Mouse (Mus musculus) hindbrain, embryonic 12.5 days (tissue): ENCODE measurements at regions not wholly inside any gene's neighbourhood (a gene's known extent, or its start where the extent isn't known, plus 50 kb on each side); places are given as distances from the start of the nearest gene placed in this dataset.

ENCODE experiments used
- ATAC-seq: fragments of 200-750 bp; cut with Nextera tagmentation; 2 replicates; pipeline ENCODE4 v1.8.0; 2017; ENCODE audit warnings: moderate TSS enrichment; ENCODE audit not compliant: low FRiP score
- H3K27ac ChIP-seq: fragments of 300-500 bp; sonication (generic); 2 replicates; pipeline ENCODE4 v1.5.1; 2016; ENCODE audit warnings: mild to moderate bottlenecking
- H3K27me3 ChIP-seq: fragments of 300-500 bp; sonication (generic); 2 replicates; pipeline ENCODE4 v1.6.1; 2016; ENCODE audit warnings: mild to moderate bottlenecking
- H3K36me3 ChIP-seq: fragments of 300-500 bp; sonication (generic); 2 replicates; pipeline ENCODE4 v1.6.1; 2016; ENCODE audit warnings: mild to moderate bottlenecking
- H3K4me1 ChIP-seq: fragments of 300-500 bp; sonication (generic); 2 replicates; pipeline ENCODE4 v1.6.1; 2016
- H3K4me2 ChIP-seq: fragments of 300-500 bp; sonication (generic); replicated peaks from 2 replicates; pipeline ENCODE4 v1.6.1; 2016; ENCODE audit warnings: mild to moderate bottlenecking
- H3K4me3 ChIP-seq: fragments of 300-500 bp; sonication (generic); 2 replicates; pipeline ENCODE4 v1.5.1; 2016; ENCODE audit warnings: mild to moderate bottlenecking
- H3K9ac ChIP-seq: fragments of 300-500 bp; sonication (generic); 2 replicates; pipeline ENCODE4 v1.6.1; 2016; ENCODE audit warnings: mild to moderate bottlenecking, moderate library complexity
- H3K9me3 ChIP-seq: fragments of 300-500 bp; sonication (generic); replicated peaks from 2 replicates; pipeline ENCODE4 v1.6.1; 2016; ENCODE audit warnings: mild to moderate bottlenecking
- WGBS: fragments of 180-500 bp; shearing (Covaris S2); methylation state at CpG from one replicate; pipeline ENCODE4 v1.1.7; 2016; 5-methylcytosine and 5-hydroxymethylcytosine counted together

DNA sequence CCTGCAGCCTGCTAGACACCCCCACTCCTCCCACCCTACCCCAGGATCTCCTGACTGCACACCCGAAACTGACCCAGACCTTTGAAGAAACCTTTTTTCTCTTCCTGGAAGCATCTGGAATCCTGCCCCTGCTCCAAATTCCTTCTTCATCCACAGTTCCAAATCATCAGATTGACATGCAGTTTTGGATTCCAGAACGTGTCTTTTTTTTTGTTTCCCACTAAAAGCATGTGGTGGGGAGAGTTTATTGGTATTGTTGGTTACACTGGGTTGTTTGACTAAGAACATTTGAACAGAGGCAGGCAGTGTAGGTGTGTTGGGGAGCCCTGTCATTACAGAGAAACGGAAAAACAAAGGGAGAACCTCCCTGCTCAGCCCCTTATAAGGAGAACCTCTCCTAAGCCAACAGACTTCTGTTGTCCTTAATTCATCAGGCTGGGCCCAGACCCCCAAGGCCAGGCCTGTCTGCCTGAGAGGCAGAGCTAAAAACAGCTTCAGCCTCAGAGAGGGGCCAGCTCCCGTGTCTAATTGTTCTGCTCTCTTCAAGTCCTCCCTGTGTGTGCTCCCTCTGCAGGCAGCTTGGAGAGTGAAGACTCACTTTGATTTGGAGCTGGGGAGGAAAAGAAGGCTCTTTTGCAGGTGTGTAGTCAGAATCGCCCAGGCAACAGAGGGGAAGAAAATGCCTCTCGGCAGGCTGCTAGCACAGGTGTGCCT is 187.3 kb upstream of the Cdh5 start:
- ATAC-seq = no peak
- H3K9me3 ChIP-seq = no peaks in the 10 kb centered on the region
- no peaks in the 10 kb centered on the region for H3K27me3 ChIP-seq
- no peaks in the 10 kb centered on the region for H3K36me3 ChIP-seq
- no peak overlapping the region for H3K27ac ChIP-seq
- WGBS = 47% methylated on average over 6 of the region's 6 CpGs
- no peaks in the 10 kb centered on the region for H3K4me1 ChIP-seq
- H3K9ac ChIP-seq = no peak overlapping the region
- H3K4me3 ChIP-seq = no peak overlapping the region
- no peak overlapping the region for H3K4me2 ChIP-seq

DNA sequence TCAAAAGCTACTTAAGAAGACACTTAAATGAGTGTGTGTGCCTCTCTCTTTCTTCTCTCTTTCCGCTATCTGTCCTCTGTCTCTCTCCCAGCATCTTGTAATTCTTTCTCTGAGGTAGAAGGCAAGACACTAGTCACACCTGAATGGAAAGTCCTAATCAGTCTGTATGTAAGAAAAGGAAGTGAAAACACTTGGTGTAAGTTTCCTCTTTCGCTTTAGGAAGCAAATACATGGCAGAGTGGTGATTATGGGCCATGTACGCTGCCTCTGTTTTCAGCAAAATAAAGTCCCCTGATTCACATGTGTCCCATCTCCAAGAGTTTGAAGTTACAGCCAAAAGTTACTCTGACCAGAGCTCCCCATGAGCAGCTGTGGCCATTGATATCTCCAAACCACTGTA is 182.1 kb upstream of the Cdh5 start:
- Histone ChIP-seq H3K9ac (no peak overlapping the region), H3K27ac (no peak overlapping the region), H3K9me3 (no peaks in the 10 kb centered on the region), H3K4me2 (no peak overlapping the region), H3K4me3 (no peak overlapping the region), H3K36me3 (no peaks in the 10 kb centered on the region), H3K27me3 (no peaks in the 10 kb centered on the region), H3K4me1 (no peaks in the 10 kb centered on the region)
- WGBS = 88% methylated on average over 3 of the region's 3 CpGs
- ATAC-seq = no peak

DNA sequence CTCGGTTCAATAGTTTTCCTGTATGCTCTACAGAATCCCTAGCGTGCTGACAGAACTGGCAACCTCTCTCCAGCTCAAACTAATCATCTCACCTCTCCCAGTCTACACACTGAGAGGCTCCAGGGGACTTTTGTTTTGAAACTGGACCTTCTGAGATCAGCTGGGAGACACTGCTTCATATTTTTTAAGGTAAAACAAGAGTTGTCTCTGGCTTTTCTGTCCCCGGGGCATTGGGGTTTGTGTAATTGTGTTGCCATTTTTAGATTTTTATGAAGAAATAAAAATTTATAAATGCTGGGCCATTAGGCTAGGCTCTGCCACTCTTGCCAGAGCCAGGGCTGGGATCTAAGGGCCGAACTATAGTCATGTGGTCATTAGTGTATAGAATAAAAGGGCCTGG is 179.8 kb upstream of the Cdh5 start:
- ATAC-seq = no peak
- H3K36me3 ChIP-seq = no peaks in the 10 kb centered on the region
- H3K9ac ChIP-seq = no peak overlapping the region
- H3K9me3 ChIP-seq = no peaks in the 10 kb centered on the region
- H3K27me3 ChIP-seq = no peaks in the 10 kb centered on the region
- H3K4me1 ChIP-seq = no peaks in the 10 kb centered on the region
- no peak overlapping the region for H3K4me3 ChIP-seq
- no peak overlapping the region for H3K27ac ChIP-seq
- 84% methylated on average over 4 of the region's 4 CpGs for WGBS
- H3K4me2 ChIP-seq = no peak overlapping the region

DNA sequence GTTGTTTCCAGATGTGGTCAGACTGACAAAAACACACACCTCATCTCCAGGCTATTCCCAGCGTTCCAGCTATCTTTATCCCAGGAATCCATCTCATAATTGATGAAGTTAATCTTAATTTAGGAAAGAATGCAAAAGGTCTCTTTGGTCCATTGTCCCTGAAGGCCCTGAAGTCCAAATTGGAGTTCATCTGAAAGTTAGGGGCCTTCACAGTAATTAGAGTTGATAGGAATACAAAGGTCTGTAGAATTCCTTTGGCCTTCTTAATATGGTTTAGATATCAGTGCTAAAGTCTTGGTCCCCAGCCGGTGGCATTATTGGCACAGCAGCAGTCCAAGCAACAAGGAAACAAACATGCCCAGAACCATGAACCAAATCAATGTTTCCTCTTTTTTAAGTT is 178.7 kb upstream of the Cdh5 start:
- 82% methylated on average over 2 of the region's 2 CpGs for WGBS
- no peaks in the 10 kb centered on the region for H3K36me3 ChIP-seq
- H3K27me3 ChIP-seq = no peaks in the 10 kb centered on the region
- no peak overlapping the region for H3K4me3 ChIP-seq
- H3K9ac ChIP-seq = no peak overlapping the region
- no peak overlapping the region for H3K4me2 ChIP-seq
- no peak for ATAC-seq
- no peaks in the 10 kb centered on the region for H3K9me3 ChIP-seq
- no peak overlapping the region for H3K27ac ChIP-seq
- no peaks in the 10 kb centered on the region for H3K4me1 ChIP-seq

DNA sequence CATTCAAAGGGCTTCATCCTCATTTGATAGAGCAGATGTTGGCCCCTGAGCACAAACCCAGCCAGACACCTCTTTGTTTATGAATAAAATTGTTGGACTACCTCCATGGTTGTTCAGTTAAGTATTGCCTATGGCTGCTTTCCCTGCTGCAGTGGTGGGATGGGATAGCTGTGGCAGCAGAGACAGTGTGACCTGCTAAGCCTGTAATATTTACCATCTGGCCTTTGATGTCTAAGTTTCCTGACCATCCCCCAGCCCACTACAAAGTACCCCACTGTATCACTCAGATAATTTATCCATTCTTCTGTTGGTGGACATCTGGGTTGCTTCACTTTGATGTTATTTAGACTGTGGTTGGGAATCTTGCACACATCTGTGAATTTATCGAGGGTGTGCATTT is 168.7 kb upstream of the Cdh5 start:
- Histone ChIP-seq H3K4me3 (no peak overlapping the region), H3K9me3 (no peaks in the 10 kb centered on the region), H3K27me3 (no peaks in the 10 kb centered on the region), H3K4me1 (no peaks in the 10 kb centered on the region), H3K27ac (no peak overlapping the region), H3K9ac (no peak overlapping the region), H3K4me2 (no peak overlapping the region), H3K36me3 (no peaks in the 10 kb centered on the region)
- ATAC-seq = no peak
- 72% methylated on average over 1 of the region's 1 CpGs for WGBS

DNA sequence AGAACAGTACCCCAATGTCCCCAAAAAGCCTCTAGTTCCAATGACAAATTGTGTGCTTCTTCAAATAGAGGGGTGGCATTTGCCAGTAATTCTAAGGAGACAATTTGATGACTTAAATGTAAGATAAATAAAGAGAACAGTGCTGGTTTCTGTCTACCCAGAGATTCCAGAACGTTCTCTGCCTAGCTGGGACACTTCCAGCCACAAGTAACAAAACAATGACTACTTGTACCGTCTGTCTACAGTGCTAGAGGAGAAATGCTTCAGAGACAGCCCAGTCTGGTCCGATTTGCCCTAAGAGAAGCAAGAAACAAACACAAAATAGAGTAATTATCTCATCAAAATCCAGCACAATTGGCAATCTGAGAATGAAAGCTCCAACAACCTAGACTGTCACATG is 164.9 kb upstream of the Cdh5 start:
- Histone ChIP-seq H3K4me3 (no peak overlapping the region), H3K9me3 (0 out of 2 replicates have a peak, but pooled peaks cover 4% of the 10 kb centered on the region), H3K4me1 (no peaks in the 10 kb centered on the region), H3K4me2 (no peak overlapping the region), H3K27me3 (no peaks in the 10 kb centered on the region), H3K36me3 (no peaks in the 10 kb centered on the region), H3K27ac (no peak overlapping the region), H3K9ac (no peak overlapping the region)
- 71% methylated on average over 3 of the region's 3 CpGs for WGBS
- no peak for ATAC-seq

DNA sequence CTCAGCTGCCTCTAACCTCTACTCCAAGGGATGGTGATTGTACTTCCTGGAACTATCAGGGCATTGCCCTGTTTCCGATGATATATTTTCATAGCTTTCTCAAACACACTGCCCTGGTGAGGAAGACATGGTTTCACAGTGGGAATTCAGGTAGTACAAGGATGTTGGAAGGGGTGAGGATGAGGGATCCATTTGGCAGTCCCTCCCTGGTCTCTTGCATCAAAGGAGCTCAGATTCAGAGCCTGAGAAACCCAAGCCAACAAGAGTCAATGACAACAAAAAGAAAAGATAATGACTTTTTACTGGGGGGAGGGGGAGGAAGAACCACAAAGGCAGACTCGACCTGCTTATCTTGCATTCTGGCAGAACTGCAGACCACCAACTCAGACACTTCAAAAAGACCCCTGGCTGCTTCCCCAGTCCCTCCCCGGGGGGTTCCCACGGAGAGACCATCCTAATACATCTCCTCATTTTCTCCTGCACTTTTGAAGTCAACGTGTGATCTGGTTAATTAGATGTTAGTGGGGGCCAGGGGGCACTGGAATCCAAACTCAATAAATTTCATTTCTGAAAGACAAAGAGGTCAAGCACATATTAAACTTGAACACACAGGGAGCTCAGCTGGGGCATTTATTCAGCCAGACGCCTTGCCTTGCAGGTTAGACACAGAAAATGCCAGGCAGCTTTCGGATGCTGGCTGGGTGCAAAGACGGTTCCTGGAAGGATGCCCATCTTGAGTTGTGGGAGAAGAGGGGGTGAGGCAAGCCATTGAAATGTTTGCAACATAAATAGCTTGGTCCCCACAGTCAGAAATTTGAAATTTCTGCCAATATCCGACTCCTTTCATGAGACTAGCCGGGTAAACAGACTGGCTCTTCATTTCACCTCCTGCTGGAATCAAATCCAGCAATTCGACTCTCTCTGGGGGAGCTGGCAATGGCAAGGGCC is 162.9 kb upstream of the Cdh5 start:
- Histone ChIP-seq H3K4me2 (no peak overlapping the region), H3K27ac (no peak overlapping the region), H3K4me3 (no peak overlapping the region), H3K9me3 (0 out of 2 replicates have a peak, but pooled peaks cover 4% of the 10 kb centered on the region), H3K9ac (no peak overlapping the region), H3K4me1 (no peaks in the 10 kb centered on the region), H3K36me3 (no peaks in the 10 kb centered on the region), H3K27me3 (no peaks in the 10 kb centered on the region)
- WGBS = 49% methylated on average over 11 of the region's 11 CpGs
- ATAC-seq = no peak

DNA sequence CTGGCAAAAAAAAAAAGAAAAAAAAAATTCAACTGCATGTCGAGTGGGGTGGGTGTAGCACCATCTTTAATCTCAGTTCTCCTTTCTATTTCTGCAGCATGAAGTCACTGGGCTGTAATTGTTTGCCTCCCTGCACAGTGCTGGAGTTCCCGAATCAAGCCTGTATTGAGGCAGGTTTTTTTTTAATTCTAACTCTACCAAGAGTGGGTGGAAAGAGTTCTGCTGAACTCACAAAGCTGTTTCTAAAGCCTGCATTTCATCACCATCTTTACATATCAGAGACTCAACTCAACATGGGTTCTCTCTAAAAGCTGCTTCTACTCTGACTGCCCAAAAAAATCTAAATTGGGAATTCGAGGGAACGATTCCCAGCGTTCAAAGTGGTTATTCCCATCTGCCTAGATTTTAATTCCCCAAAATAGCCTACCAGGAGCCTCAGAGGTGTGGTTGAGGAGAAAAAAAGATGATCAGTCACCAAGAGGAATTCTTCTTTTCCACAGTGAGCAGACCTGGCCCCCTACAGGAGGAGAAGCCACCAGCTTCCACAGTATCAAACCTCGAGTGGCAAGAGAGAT is 160.4 kb upstream of the Cdh5 start:
- H3K4me3 ChIP-seq = no peak overlapping the region
- no peak overlapping the region for H3K27ac ChIP-seq
- WGBS = 85% methylated on average over 6 of the region's 6 CpGs
- no peaks in the 10 kb centered on the region for H3K27me3 ChIP-seq
- no peaks in the 10 kb centered on the region for H3K36me3 ChIP-seq
- 0 out of 2 replicates have a peak, but pooled peaks cover 4% of the 10 kb centered on the region for H3K9me3 ChIP-seq
- ATAC-seq = no peak
- H3K4me2 ChIP-seq = no peak overlapping the region
- H3K9ac ChIP-seq = no peak overlapping the region
- H3K4me1 ChIP-seq = no peaks in the 10 kb centered on the region

DNA sequence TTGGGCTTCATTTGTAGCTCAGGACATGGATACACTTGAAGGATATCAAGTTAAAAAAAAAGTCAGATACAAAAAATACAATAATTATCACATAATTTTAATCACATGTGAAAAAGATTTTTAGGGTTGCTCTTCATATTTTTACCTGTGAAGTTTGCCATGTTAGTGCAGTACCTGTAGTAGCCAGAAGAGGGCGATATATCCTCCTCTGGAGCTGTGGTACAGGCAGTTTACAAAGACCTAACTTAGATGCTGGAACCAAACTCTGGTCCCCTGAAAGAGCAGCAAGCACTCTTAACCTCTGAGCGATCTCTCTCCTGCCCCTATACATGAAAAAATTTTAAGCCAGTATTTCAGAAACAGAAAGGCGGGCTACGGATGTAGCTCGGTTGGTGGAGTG is 153.0 kb upstream of the Cdh5 start:
- WGBS = 80% methylated on average over 5 of the region's 5 CpGs
- Histone ChIP-seq H3K4me3 (no peak overlapping the region), H3K4me1 (no peaks in the 10 kb centered on the region), H3K9me3 (no peaks in the 10 kb centered on the region), H3K9ac (no peak overlapping the region), H3K27ac (no peak overlapping the region), H3K4me2 (no peak overlapping the region), H3K27me3 (no peaks in the 10 kb centered on the region), H3K36me3 (no peaks in the 10 kb centered on the region)
- no peak for ATAC-seq

DNA sequence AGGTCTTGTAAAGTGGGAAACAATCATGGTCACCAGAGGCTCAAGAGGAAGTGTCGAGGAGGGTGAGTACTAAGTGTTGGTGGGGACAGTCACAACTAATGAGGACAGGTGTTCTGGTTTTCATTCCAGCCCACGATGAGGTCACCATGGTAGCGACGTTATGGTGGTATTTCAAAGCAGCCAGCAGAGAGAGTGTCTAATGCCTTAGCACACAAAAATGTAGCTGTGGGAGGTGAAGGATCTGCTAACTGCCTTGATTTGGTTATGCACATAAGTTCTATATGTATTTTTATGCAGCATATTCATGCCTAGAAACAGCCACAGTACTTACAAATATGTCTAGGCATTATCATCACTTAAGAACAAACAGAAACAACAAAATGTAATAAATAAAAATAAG is 151.0 kb upstream of the Cdh5 start:
- Histone ChIP-seq H3K27ac (no peak overlapping the region), H3K4me2 (no peak overlapping the region), H3K36me3 (no peaks in the 10 kb centered on the region), H3K9me3 (no peaks in the 10 kb centered on the region), H3K4me3 (no peak overlapping the region), H3K27me3 (no peaks in the 10 kb centered on the region), H3K4me1 (no peaks in the 10 kb centered on the region), H3K9ac (no peak overlapping the region)
- ATAC-seq = no peak
- 89% methylated on average over 4 of the region's 4 CpGs for WGBS

DNA sequence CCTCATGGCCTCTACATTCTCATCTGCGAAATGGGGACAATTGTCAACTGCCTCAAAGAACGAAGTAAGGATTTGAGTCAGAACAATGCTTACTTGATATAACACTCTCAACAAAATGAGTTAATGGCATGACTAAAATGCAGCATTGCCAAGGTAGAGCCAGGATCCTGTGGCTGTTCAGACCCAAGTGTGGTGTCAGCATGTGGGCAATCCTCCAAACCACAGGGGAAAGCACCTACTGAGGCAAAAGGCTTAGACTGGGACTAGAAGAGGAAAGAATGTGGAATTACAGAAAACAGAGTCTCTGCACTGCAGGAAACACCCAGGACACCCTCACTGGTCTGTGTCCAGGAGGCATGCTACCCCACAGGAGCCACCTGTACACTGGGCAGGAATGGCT is 147.8 kb upstream of the Cdh5 start:
- H3K4me3 ChIP-seq = no peak overlapping the region
- H3K36me3 ChIP-seq = no peaks in the 10 kb centered on the region
- H3K9ac ChIP-seq = no peak overlapping the region
- no peak for ATAC-seq
- 96% methylated on average over 2 of the region's 2 CpGs for WGBS
- no peak overlapping the region for H3K4me2 ChIP-seq
- H3K27me3 ChIP-seq = no peaks in the 10 kb centered on the region
- H3K9me3 ChIP-seq = no peaks in the 10 kb centered on the region
- H3K27ac ChIP-seq = no peak overlapping the region
- H3K4me1 ChIP-seq = no peaks in the 10 kb centered on the region

DNA sequence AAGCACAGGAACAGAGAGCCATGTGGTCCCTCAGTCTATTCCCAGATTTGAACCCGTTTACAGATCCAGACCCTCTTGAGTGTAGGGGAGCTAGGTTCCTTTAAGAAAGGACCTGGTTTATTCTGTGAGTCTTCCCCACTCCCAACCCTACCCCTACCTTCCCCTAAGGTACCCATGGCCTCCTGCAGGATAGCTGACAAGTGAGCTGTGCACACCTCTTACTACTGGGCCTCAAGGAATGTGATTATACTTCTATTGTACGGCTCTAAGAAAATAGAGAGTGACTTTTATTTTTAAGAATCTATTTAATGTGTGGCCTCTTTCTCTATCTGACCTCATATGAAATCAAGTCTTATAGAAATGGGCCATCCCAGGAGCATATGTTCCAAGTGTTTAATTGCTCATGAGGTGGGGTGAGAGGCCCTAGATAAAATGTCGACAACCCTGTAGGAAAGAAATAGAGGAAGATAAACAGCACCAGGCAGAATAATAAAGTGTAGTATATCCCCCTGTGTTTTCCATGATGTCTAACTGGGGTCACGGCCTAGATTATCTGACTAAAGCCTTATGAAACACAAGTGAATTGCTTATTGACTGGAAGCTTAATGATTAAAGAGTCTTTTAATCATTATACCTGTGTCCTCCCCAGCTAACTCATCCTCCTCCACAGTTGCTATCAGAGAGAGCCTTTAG is 145.7 kb upstream of the Cdh5 start:
- 79% methylated on average over 4 of the region's 4 CpGs for WGBS
- Histone ChIP-seq H3K27ac (no peak overlapping the region), H3K4me1 (no peaks in the 10 kb centered on the region), H3K9me3 (no peaks in the 10 kb centered on the region), H3K27me3 (no peaks in the 10 kb centered on the region), H3K4me2 (no peak overlapping the region), H3K9ac (no peak overlapping the region), H3K4me3 (no peak overlapping the region), H3K36me3 (no peaks in the 10 kb centered on the region)
- ATAC-seq = no peak
